Mouse (Mus musculus) mouse trophoblast stem cell (cell line): ENCODE data around the gene Eya2.
"Not testable (repeated sequence)": the region's sequence is repeated elsewhere in the genome, so short reads cannot be mapped to it uniquely, and the experiment has no call there.

Experiments
- in situ Hi-C, 2 experiments: fragments of 300-500 bp; cut with MseI, MboI; formaldehyde crosslinking; loops; 2 replicates in 1 of 2; 3 replicates in 1 of 2; pipeline ENCODE4 v1.15.1; 2025

The Eya2 gene

GRCm38 (mm10) chr2:165768805-165769358 lies 174.1 kb downstream of the Eya2 start:
- in situ Hi-C loops: no loop called here

- in situ Hi-C loops: no loop called here
Observed at GRCm38 (mm10) chr2:165769375-165769948, 174.6 kb downstream of the Eya2 start.

GRCm38 (mm10) chr2:165778927-165779326 lies 184.1 kb downstream of the Eya2 start:
- in situ Hi-C loops: no loop called here

GRCm38 (mm10) chr2:165782324-165782723 lies 187.5 kb downstream of the Eya2 start:
- in situ Hi-C loops: no loop called here

- in situ Hi-C loops: no loop called here
Observed at GRCm38 (mm10) chr2:165785312-165786036, 190.6 kb downstream of the Eya2 start.

GRCm38 (mm10) chr2:165786467-165786866 lies 191.6 kb downstream of the Eya2 start:
- in situ Hi-C loops: no loop called here

GRCm38 (mm10) chr2:165788005-165788404 lies 193.2 kb downstream of the Eya2 start:
- in situ Hi-C loops: no loop called here

- in situ Hi-C loops: no loop called here
Observed at GRCm38 (mm10) chr2:165788796-165789195, 194.0 kb downstream of the Eya2 start.

GRCm38 (mm10) chr2:165789667-165790066 lies 194.8 kb downstream of the Eya2 start:
- in situ Hi-C loops: no loop called here

- in situ Hi-C loops: no loop called here
Observed at GRCm38 (mm10) chr2:165791026-165791425, 196.2 kb downstream of the Eya2 start.

- in situ Hi-C loops: no loop called here
Observed at GRCm38 (mm10) chr2:165791657-165792056, 196.8 kb downstream of the Eya2 start.

GRCm38 (mm10) chr2:165792431-165793282 lies 197.8 kb downstream of the Eya2 start:
- in situ Hi-C loops: no loop called here

GRCm38 (mm10) chr2:165793283-165793638 lies 198.4 kb downstream of the Eya2 start:
- in situ Hi-C loops: no loop called here

- in situ Hi-C loops: no loop called here
Observed at GRCm38 (mm10) chr2:165797876-165798275, 203.0 kb downstream of the Eya2 start.

GRCm38 (mm10) chr2:165800174-165800573 lies 205.3 kb downstream of the Eya2 start:
- in situ Hi-C loops: not testable (repeated sequence)

GRCm38 (mm10) chr2:165808179-165808975 lies 213.5 kb downstream of the Eya2 start:
- in situ Hi-C loops: no loop called here

- in situ Hi-C loops: no loop called here
Observed at GRCm38 (mm10) chr2:165809091-165809490, 214.3 kb downstream of the Eya2 start.

GRCm38 (mm10) chr2:165809901-165810477 lies 215.2 kb downstream of the Eya2 start:
- in situ Hi-C loops: no loop called here

GRCm38 (mm10) chr2:165811536-165811935 lies 216.7 kb downstream of the Eya2 start:
- in situ Hi-C loops: no loop called here

- in situ Hi-C loops: no loop called here
Observed at GRCm38 (mm10) chr2:165812889-165813288, 218.1 kb downstream of the Eya2 start.
